Mouse (Mus musculus) CH12.LX (cell line): ENCODE measurements around the gene Ptprd. TPM values are rescaled to one million over a fixed set of nuclear protein-coding genes. Genes with fewer than 3 reads are reported as not detected.

Experiments
- DNase-seq: peaks from one replicate; pipeline ENCODE4 v3.0.0-alpha.2; 2013; ENCODE audit errors: extremely low read depth
- H3K27ac ChIP-seq: 2 replicates; pipeline ENCODE4 v1.5.1; 2012; ENCODE audit warnings: low read depth, mild to moderate bottlenecking, control low read depth, moderate library complexity; ENCODE audit not compliant: insufficient read depth
- H3K27me3 ChIP-seq: replicated peaks from 2 replicates; pipeline ENCODE3; 2012; ENCODE audit warnings: inconsistent platforms
- H3K36me3 ChIP-seq, 2 experiments: replicated peaks in 1 of 2; 2 replicates each; pipeline versions ENCODE3 to v1.6.1; 2012; ENCODE audit warnings: inconsistent platforms in 1 of 2, low read length in 1 of 2, mild to moderate bottlenecking in 1 of 2, mixed read lengths in 1 of 2, moderate library complexity in 1 of 2; ENCODE audit not compliant: control insufficient read depth in 1 of 2, insufficient read depth in 1 of 2
- H3K4me1 ChIP-seq, 2 experiments: 2 replicates each; pipeline ENCODE4 v1.6.1; 2012; ENCODE audit warnings: inconsistent platforms in 1 of 2, moderate library complexity in 1 of 2; ENCODE audit not compliant: insufficient read depth in 2 of 2, control insufficient read depth in 1 of 2
- H3K4me2 ChIP-seq: 2 replicates; pipeline ENCODE4 v1.6.1; 2012; ENCODE audit warnings: low read depth, mild to moderate bottlenecking, control low read depth; ENCODE audit not compliant: poor library complexity, insufficient read depth, severe bottlenecking
- H3K4me3 ChIP-seq, 3 experiments: fragments of 150-350 bp in 1 of 3; sonication (generic) in 1 of 3; replicated peaks in 1 of 3; 2 replicates each; pipeline versions ENCODE3 to v1.5.1; 2011 to 2012; ENCODE audit warnings: low read depth in 2 of 3, low read length in 2 of 3, mild to moderate bottlenecking in 2 of 3, moderate library complexity in 2 of 3, control low read depth in 1 of 3, improper control_type of control experiment in 1 of 3, inconsistent platforms in 1 of 3, mixed read lengths in 1 of 3; ENCODE audit not compliant: poor library complexity in 1 of 3
- H3K79me2 ChIP-seq: replicated peaks from 2 replicates; pipeline ENCODE4 v1.6.1; 2012; ENCODE audit warnings: mild to moderate bottlenecking, moderate library complexity; ENCODE audit not compliant: control insufficient read depth, poor library complexity, insufficient read depth, severe bottlenecking; ENCODE audit errors: extremely low read depth
- H3K9ac ChIP-seq: 2 replicates; pipeline ENCODE4 v1.6.1; 2012; ENCODE audit warnings: low read depth, mild to moderate bottlenecking, control low read depth, moderate library complexity; ENCODE audit not compliant: insufficient read depth
- H3K9me3 ChIP-seq: replicated peaks from 2 replicates; pipeline ENCODE3; 2012; ENCODE audit warnings: low read length, inconsistent platforms, mixed read lengths
- BHLHE40 ChIP-seq: IDR thresholded peaks from 2 replicates; pipeline ENCODE4 v1.6.1; 2011; ENCODE audit warnings: mild to moderate bottlenecking, low read depth, low read length, improper control_type of control experiment
- CHD2 ChIP-seq: IDR thresholded peaks from 2 replicates; pipeline ENCODE4 v1.6.1; 2011; ENCODE audit warnings: low read length, improper control_type of control experiment
- ELF1 ChIP-seq: IDR thresholded peaks from 2 replicates; pipeline ENCODE4 v1.6.1; 2014; ENCODE audit warnings: low read depth, mild to moderate bottlenecking, inconsistent platforms, low read length, improper control_type of control experiment
- EP300 ChIP-seq: IDR thresholded peaks from 2 replicates; pipeline ENCODE4 v1.6.1; 2011; ENCODE audit warnings: low read length, improper control_type of control experiment
- ETS1 ChIP-seq: conservative IDR thresholded peaks from 2 replicates; pipeline ENCODE4 v1.6.1; 2012; ENCODE audit warnings: low read depth, mild to moderate bottlenecking, inconsistent platforms, low read length, improper control_type of control experiment, moderate library complexity
- HCFC1 ChIP-seq: IDR thresholded peaks from 2 replicates; pipeline ENCODE4 v1.6.1; 2012; ENCODE audit warnings: low read depth, mild to moderate bottlenecking, inconsistent platforms, low read length, improper control_type of control experiment
- IRF4 ChIP-seq: IDR thresholded peaks from 2 replicates; pipeline ENCODE4 v1.6.1; 2014; ENCODE audit warnings: low read depth, mild to moderate bottlenecking, inconsistent platforms, low read length, improper control_type of control experiment
- JUN ChIP-seq: IDR thresholded peaks from 2 replicates; pipeline ENCODE4 v1.6.1; 2011; ENCODE audit warnings: low read depth, mild to moderate bottlenecking, low read length, improper control_type of control experiment, moderate library complexity; ENCODE audit not compliant: insufficient read depth
- JUND ChIP-seq: conservative IDR thresholded peaks from 2 replicates; pipeline ENCODE4 v1.6.1; 2011; ENCODE audit warnings: low read depth, low read length, improper control_type of control experiment
- MAX ChIP-seq: IDR thresholded peaks from 2 replicates; pipeline ENCODE4 v1.6.1; 2011; ENCODE audit warnings: low read length, improper control_type of control experiment
- MAZ ChIP-seq: IDR thresholded peaks from 2 replicates; pipeline ENCODE4 v1.6.1; 2012; ENCODE audit warnings: low read depth, mild to moderate bottlenecking, inconsistent platforms, low read length, improper control_type of control experiment, moderate library complexity
- MXI1 ChIP-seq: IDR thresholded peaks from 2 replicates; pipeline ENCODE4 v1.6.1; 2011; ENCODE audit warnings: mild to moderate bottlenecking, low read depth, low read length, improper control_type of control experiment
- MYC ChIP-seq: IDR thresholded peaks from 2 replicates; pipeline ENCODE4 v1.6.1; 2011; ENCODE audit warnings: low read depth, mild to moderate bottlenecking, improper control_type of control experiment, low read length
- NELFE ChIP-seq: IDR thresholded peaks from 2 replicates; pipeline ENCODE4 v1.6.1; 2011; ENCODE audit warnings: low read depth, low read length, improper control_type of control experiment
- POLR2A ChIP-seq: IDR thresholded peaks from 2 replicates; pipeline ENCODE4 v1.6.1; 2011; ENCODE audit warnings: low read depth, mild to moderate bottlenecking, improper control_type of control experiment, low read length
- SMC3 ChIP-seq: IDR thresholded peaks from 2 replicates; pipeline ENCODE4 v1.6.1; 2011; ENCODE audit warnings: low read depth, low read length, improper control_type of control experiment
- TBP ChIP-seq: conservative IDR thresholded peaks from 2 replicates; pipeline ENCODE4 v1.6.1; 2011; ENCODE audit warnings: low read depth, low read length, improper control_type of control experiment
- TCF12 ChIP-seq: IDR thresholded peaks from 2 replicates; pipeline ENCODE4 v1.6.1; 2014; ENCODE audit warnings: low read depth, mild to moderate bottlenecking, inconsistent platforms, low read length, improper control_type of control experiment
- UBTF ChIP-seq: IDR thresholded peaks from 2 replicates; pipeline ENCODE4 v1.6.1; 2012; ENCODE audit warnings: low read depth, mild to moderate bottlenecking, inconsistent platforms, low read length, improper control_type of control experiment, moderate library complexity
- USF2 ChIP-seq: conservative IDR thresholded peaks from 2 replicates; pipeline ENCODE4 v1.6.1; 2011; ENCODE audit warnings: low read depth, low read length, improper control_type of control experiment
- ZMIZ1 ChIP-seq: IDR thresholded peaks from 2 replicates; pipeline ENCODE4 v1.6.1; 2012; ENCODE audit warnings: low read depth, mild to moderate bottlenecking, inconsistent platforms, low read length, improper control_type of control experiment
- ZNF384 ChIP-seq: IDR thresholded peaks from 2 replicates; pipeline ENCODE4 v1.6.1; 2012; ENCODE audit warnings: low read depth, low read length, improper control_type of control experiment, inconsistent platforms
- dilution Hi-C: fragments of 300-500 bp; cut with MboI; formaldehyde crosslinking; loops from 2 replicates; pipeline ENCODE4 v1.14.3; 2020; ENCODE audit warnings: low sequenced_read_pairs; ENCODE audit not compliant: extremely low pct_unique_long_range_greater_than_20kb, extremely low pct_ligation_motif_present
- in situ Hi-C: fragments of 300-500 bp; cut with MboI; formaldehyde crosslinking; loops from 3 replicates; pipeline ENCODE4 v1.14.3; 2019; ENCODE audit warnings: low sequenced_read_pairs, low pct_ligation_motif_present, low pct_unique_long_range_greater_than_20kb, mixed read lengths
- polyA plus RNA-seq: library from polyadenylated mRNA; unstranded; fragments of >175 nt; gene quantifications from 2 replicates; pipeline ENCODE4 v1.2.1, GENCODE M21; 2012; ENCODE audit warnings: low read depth; ENCODE audit not compliant: insufficient read length
- total RNA-seq, 2 experiments: library from RNA; depleted of rRNA; stranded (reverse); fragments of 300-350 nt in 1 of 2; fragments of >200 nt in 1 of 2; gene quantifications; 2 replicates each; pipeline ENCODE4 v1.2.3; 2012 to 2014

Ptprd gene
- total and polyA plus RNA-seq, 3 experiments, result not detected

GRCm38 (mm10) chr4:76144925-76145324 is 2066.8 kb downstream of the Ptprd start:
- no peaks in the 10 kb centered on the region for H3K79me2 ChIP-seq
- no peak overlapping the region for H3K9ac ChIP-seq
- no peak for TF ChIP-seq HCFC1
- TF ChIP-seq TBP, result no peak
- no peak for TF ChIP-seq POLR2A
- TF ChIP-seq MXI1, result no peak
- TF ChIP-seq NELFE, result no peak
- no peak for TF ChIP-seq MAZ
- no peak for TF ChIP-seq JUN
- TF ChIP-seq EP300, result no peak
- TF ChIP-seq JUND, result no peak
- no peak for TF ChIP-seq CHD2
- TF ChIP-seq TCF12, result no peak
- no peak for TF ChIP-seq BHLHE40
- no peak for TF ChIP-seq ZMIZ1
- TF ChIP-seq IRF4, result no peak
- TF ChIP-seq ELF1, result no peak
- no peak for TF ChIP-seq ETS1
- TF ChIP-seq UBTF, result no peak
- no peak for TF ChIP-seq ZNF384
- TF ChIP-seq MYC, result no peak
- no peak for TF ChIP-seq MAX
- TF ChIP-seq, all 38 proteins: peak for 0
- Histone ChIP-seq H3K4me1 (no peaks in the 10 kb centered on the region), H3K9me3 (peaks cover 45% of the 10 kb centered on the region), H3K4me3 (no peak overlapping the region), H3K27ac (no peak overlapping the region), H3K27me3 (no peaks in the 10 kb centered on the region), H3K36me3 (no peaks in the 10 kb centered on the region), H3K4me2 (no peak overlapping the region)
- in situ Hi-C loops, result no loop called here
- DNase-seq, result no peak
- dilution Hi-C loops, result no loop called here

GRCm38 (mm10) chr4:76144333-76144732 is 2067.4 kb downstream of the Ptprd start:
- Histone ChIP-seq H3K36me3 (no peaks in the 10 kb centered on the region), H3K9ac (no peak overlapping the region), H3K4me2 (no peak overlapping the region), H3K79me2 (no peaks in the 10 kb centered on the region), H3K27me3 (no peaks in the 10 kb centered on the region), H3K4me3 (no peak overlapping the region), H3K4me1 (no peaks in the 10 kb centered on the region), H3K27ac (no peak overlapping the region), H3K9me3 (peaks cover 43% of the 10 kb centered on the region)
- in situ Hi-C loops (no loop called here), dilution Hi-C loops (no loop called here)
- no peak for DNase-seq
- TF ChIP-seq USF2 (no peak), POLR2A (no peak), SMC3 (no peak)
